Mouse (Mus musculus) liver, embryonic 16.5 days (tissue): ENCODE data around the gene Dll1. TPM values are rescaled to one million over a fixed set of nuclear protein-coding genes. Genes with fewer than 3 reads are reported as not detected.

ENCODE experiments used
- ATAC-seq: fragments of 200-750 bp; cut with Nextera tagmentation; 2 replicates; pipeline ENCODE4 v1.8.0; 2017; ENCODE audit warnings: low read depth, mild to moderate bottlenecking, moderate number of reproducible peaks, moderate library complexity
- H3K27ac ChIP-seq: fragments of 300-500 bp; sonication (generic); 2 replicates; pipeline ENCODE4 v1.5.1; 2014; ENCODE audit warnings: mild to moderate bottlenecking, low read length
- H3K27me3 ChIP-seq: fragments of 300-500 bp; sonication (generic); 2 replicates; pipeline ENCODE4 v1.6.1; 2014; ENCODE audit warnings: low read depth, low read length, mixed read lengths; ENCODE audit not compliant: control insufficient read depth, insufficient read depth
- H3K36me3 ChIP-seq: fragments of 300-500 bp; sonication (generic); 2 replicates; pipeline ENCODE4 v1.6.1; 2014; ENCODE audit warnings: mild to moderate bottlenecking; ENCODE audit not compliant: control insufficient read depth, insufficient read depth
- H3K4me1 ChIP-seq: fragments of 300-500 bp; sonication (generic); 2 replicates; pipeline ENCODE4 v1.6.1; 2014; ENCODE audit warnings: low read depth, low read length, mixed read lengths; ENCODE audit not compliant: control insufficient read depth
- H3K4me2 ChIP-seq: fragments of 300-500 bp; sonication (generic); 2 replicates; pipeline ENCODE4 v1.6.1; 2014; ENCODE audit warnings: low read depth, low read length, mixed read lengths
- H3K4me3 ChIP-seq: fragments of 300-500 bp; sonication (generic); 2 replicates; pipeline ENCODE4 v1.5.1; 2014; ENCODE audit warnings: low read depth, mild to moderate bottlenecking, low read length
- H3K9ac ChIP-seq: fragments of 300-500 bp; sonication (generic); 2 replicates; pipeline ENCODE4 v1.6.1; 2014; ENCODE audit warnings: low read depth, low read length
- H3K9me3 ChIP-seq: fragments of 300-500 bp; sonication (generic); replicated peaks from 2 replicates; pipeline ENCODE4 v1.6.1; 2016; ENCODE audit warnings: low read length; ENCODE audit not compliant: control insufficient read depth
- WGBS: fragments of 180-500 bp; shearing (Covaris S2); extraction: QIAGEN DNeasy Blood & Tissue Kit; methylation state at CpG from one replicate; pipeline ENCODE4 v1.1.7; 2014; ENCODE audit not compliant: insufficient replicate concordance; 5-methylcytosine and 5-hydroxymethylcytosine counted together
- polyA plus RNA-seq: library from polyadenylated mRNA; unstranded; fragments of >200 nt; fragmentation: Nextera tagmentation; extraction: Ambion mirVana; gene quantifications from 2 replicates; pipeline ENCODE4 v1.2.1, GENCODE M21; 2015

Gene Dll1
- polyA plus RNA-seq, 1 experiment from 2014 or later: 1.2 TPM

- 2% methylated on average over 50 of the region's 50 CpGs for WGBS
- Histone ChIP-seq H3K4me1 (no peaks in the 10 kb centered on the region; the same call in 1 of the 2 replicates), H3K9me3 (no peaks in the 10 kb centered on the region), H3K36me3 (no peaks in the 10 kb centered on the region), H3K27ac (no peak overlapping the region), H3K27me3 (peaks cover 70% of the 10 kb centered on the region), H3K4me2 (peak overlapping the region; percentile 65), H3K9ac (peak overlapping the region; percentile 29; the same call in 1 of the 2 replicates), H3K4me3 (peak overlapping the region; percentile 59)
- no peak for ATAC-seq
Measured at GRCm38 (mm10) chr17:15374321-15375141, 2.1 kb downstream of the Dll1 start.

- Histone ChIP-seq H3K4me3 (no peak overlapping the region), H3K27ac (no peak overlapping the region), H3K27me3 (peaks cover 56% of the 10 kb centered on the region), H3K4me2 (no peak overlapping the region), H3K36me3 (no peaks in the 10 kb centered on the region), H3K9me3 (no peaks in the 10 kb centered on the region), H3K4me1 (no peaks in the 10 kb centered on the region; the same call in 1 of the 2 replicates), H3K9ac (no peak overlapping the region)
- ATAC-seq: no peak
- WGBS: 49% methylated on average over 15 of the region's 15 CpGs
Measured at GRCm38 (mm10) chr17:15372931-15373652, 3.6 kb downstream of the Dll1 start.

GRCm38 (mm10) chr17:15371967-15372835 lies 4.5 kb downstream of the Dll1 start:
- Histone ChIP-seq H3K9me3 (no peaks in the 10 kb centered on the region), H3K27ac (no peak overlapping the region), H3K27me3 (peaks cover 47% of the 10 kb centered on the region), H3K4me2 (no peak overlapping the region), H3K4me3 (no peak overlapping the region), H3K4me1 (no peaks in the 10 kb centered on the region; the same call in 1 of the 2 replicates), H3K36me3 (no peaks in the 10 kb centered on the region), H3K9ac (no peak overlapping the region)
- ATAC-seq: no peak
- WGBS: 29% methylated on average over 17 of the region's 17 CpGs

GRCm38 (mm10) chr17:15370401-15370800 lies 6.3 kb downstream of the Dll1 start:
- Histone ChIP-seq H3K4me3 (no peak overlapping the region), H3K9me3 (no peaks in the 10 kb centered on the region), H3K27ac (no peak overlapping the region), H3K9ac (no peak overlapping the region), H3K4me1 (no peaks in the 10 kb centered on the region; the same call in 1 of the 2 replicates), H3K27me3 (peaks cover 29% of the 10 kb centered on the region), H3K4me2 (no peak overlapping the region), H3K36me3 (no peaks in the 10 kb centered on the region)
- WGBS: 67% methylated on average over 14 of the region's 14 CpGs
- no peak for ATAC-seq

- Histone ChIP-seq H3K36me3 (no peaks in the 10 kb centered on the region), H3K27ac (no peak overlapping the region), H3K4me2 (no peak overlapping the region), H3K4me1 (no peaks in the 10 kb centered on the region), H3K4me3 (no peak overlapping the region), H3K27me3 (peaks cover under 1% of the 10 kb centered on the region; the same call in 1 of the 2 replicates), H3K9me3 (no peaks in the 10 kb centered on the region), H3K9ac (no peak overlapping the region)
- WGBS: 46% methylated on average over 5 of the region's 5 CpGs
- no peak for ATAC-seq
Measured at GRCm38 (mm10) chr17:15365650-15366049, 11.0 kb downstream of the Dll1 start.

GRCm38 (mm10) chr17:15363656-15364055 lies 13.0 kb downstream of the Dll1 start:
- Histone ChIP-seq H3K36me3 (no peaks in the 10 kb centered on the region), H3K9ac (no peak overlapping the region), H3K9me3 (no peaks in the 10 kb centered on the region), H3K27me3 (no peaks in the 10 kb centered on the region), H3K4me3 (no peak overlapping the region), H3K4me1 (no peaks in the 10 kb centered on the region), H3K4me2 (no peak overlapping the region), H3K27ac (no peak overlapping the region)
- WGBS: 39% methylated on average over 3 of the region's 3 CpGs
- no peak for ATAC-seq

GRCm38 (mm10) chr17:15357071-15357470 lies 19.6 kb downstream of the Dll1 start:
- no peak overlapping the region for H3K27ac ChIP-seq
- no peaks in the 10 kb centered on the region for H3K36me3 ChIP-seq
- H3K4me3 ChIP-seq: no peak overlapping the region
- H3K9me3 ChIP-seq: no peaks in the 10 kb centered on the region
- no peak for ATAC-seq
- H3K9ac ChIP-seq: no peak overlapping the region
- WGBS: 42% methylated on average over 3 of the region's 3 CpGs
- H3K4me2 ChIP-seq: no peak overlapping the region
- H3K27me3 ChIP-seq: no peaks in the 10 kb centered on the region
- no peaks in the 10 kb centered on the region for H3K4me1 ChIP-seq

GRCm38 (mm10) chr17:15356526-15356925 lies 20.1 kb downstream of the Dll1 start:
- H3K27ac ChIP-seq: no peak overlapping the region
- whole genome bisulfite sequencing: 60% methylated on average over 5 of the region's 5 CpGs
- no peaks in the 10 kb centered on the region for H3K4me1 ChIP-seq
- no peak overlapping the region for H3K4me2 ChIP-seq
- H3K36me3 ChIP-seq: no peaks in the 10 kb centered on the region
- no peak overlapping the region for H3K4me3 ChIP-seq
- no peak overlapping the region for H3K9ac ChIP-seq
- no peaks in the 10 kb centered on the region for H3K27me3 ChIP-seq
- ATAC-seq: peak; percentile 35; the same call in 1 of the 2 replicates
- H3K9me3 ChIP-seq: no peaks in the 10 kb centered on the region
